Mouse (Mus musculus) limb, embryonic 13.5 days (tissue): ENCODE measurements around the gene Abhd18. TPM values are rescaled to one million over a fixed set of nuclear protein-coding genes. Genes with fewer than 3 reads are reported as not detected.
"Not testable (repeated sequence)": the region's sequence is repeated elsewhere in the genome, so short reads cannot be mapped to it uniquely, and the experiment has no call there.

Experiments
- ATAC-seq: fragments of 200-750 bp; cut with Nextera tagmentation; 2 replicates; pipeline ENCODE4 v1.8.0; 2017; ENCODE audit warnings: low read depth, moderate number of reproducible peaks, moderate TSS enrichment; ENCODE audit not compliant: low FRiP score
- H3K27ac ChIP-seq: fragments of 300-500 bp; sonication (generic); 2 replicates; pipeline ENCODE4 v1.5.1; 2015; ENCODE audit warnings: inconsistent platforms, mild to moderate bottlenecking, moderate library complexity
- H3K27me3 ChIP-seq: fragments of 300-500 bp; sonication (generic); 2 replicates; pipeline ENCODE4 v1.6.1; 2015; ENCODE audit warnings: mild to moderate bottlenecking, inconsistent platforms
- H3K36me3 ChIP-seq: fragments of 300-500 bp; sonication (generic); 2 replicates; pipeline ENCODE4 v1.6.1; 2015; ENCODE audit warnings: inconsistent platforms, mild to moderate bottlenecking, moderate library complexity
- H3K4me1 ChIP-seq: fragments of 300-500 bp; sonication (generic); 2 replicates; pipeline ENCODE4 v1.6.1; 2015; ENCODE audit warnings: inconsistent platforms
- H3K4me2 ChIP-seq: fragments of 300-500 bp; sonication (generic); replicated peaks from 2 replicates; pipeline ENCODE4 v1.6.1; 2015; ENCODE audit warnings: inconsistent platforms, mild to moderate bottlenecking, moderate library complexity
- H3K4me3 ChIP-seq: fragments of 300-500 bp; sonication (generic); 2 replicates; pipeline ENCODE4 v1.5.1; 2015; ENCODE audit warnings: moderate library complexity, mild to moderate bottlenecking, inconsistent platforms
- H3K9ac ChIP-seq: fragments of 300-500 bp; sonication (generic); 2 replicates; pipeline ENCODE4 v1.6.1; 2015; ENCODE audit warnings: mild to moderate bottlenecking, inconsistent platforms
- H3K9me3 ChIP-seq: fragments of 300-500 bp; sonication (generic); 2 replicates; pipeline ENCODE4 v1.6.1; 2016; ENCODE audit warnings: inconsistent platforms
- WGBS: fragments of 180-500 bp; shearing (Covaris S2); methylation state at CpG from one replicate; pipeline ENCODE4 v1.1.7; 2015; 5-methylcytosine and 5-hydroxymethylcytosine counted together
- polyA plus RNA-seq: library from polyadenylated mRNA; unstranded; fragments of >200 nt; fragmentation: Nextera tagmentation; extraction: Ambion mirVana; gene quantifications from 2 replicates; pipeline ENCODE4 v1.2.1, GENCODE M21; 2015

Abhd18 gene
- polyA plus RNA-seq, 1 experiment from 2014 or later, result 8.5 TPM

DNA sequence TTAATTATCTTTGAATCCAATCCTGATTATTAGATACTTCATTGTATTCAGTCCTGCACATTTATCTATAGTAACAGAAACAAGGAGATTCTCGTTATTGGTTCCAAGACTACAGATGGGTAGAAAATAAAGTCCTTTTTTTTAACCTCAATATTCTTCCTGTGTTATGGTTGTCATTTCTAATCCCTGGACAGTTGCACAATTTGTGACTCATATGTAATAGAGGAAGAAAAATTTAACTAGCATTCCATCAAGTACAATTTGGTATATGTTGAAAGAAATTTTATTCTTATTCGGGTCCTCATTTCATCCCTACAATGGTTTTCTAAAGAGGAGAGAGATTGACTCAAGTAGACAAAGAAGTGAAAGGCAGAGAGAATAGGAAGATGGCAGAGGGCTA, 1.2 kb downstream of the Abhd18 start:
- not testable (repeated sequence) for H3K4me1 ChIP-seq, H3K9me3 ChIP-seq, H3K4me3 ChIP-seq, H3K4me2 ChIP-seq, H3K36me3 ChIP-seq, ATAC-seq, H3K9ac ChIP-seq, H3K27me3 ChIP-seq, H3K27ac ChIP-seq
- 89% methylated on average over 2 of the region's 2 CpGs for WGBS

GRCm38 (mm10) chr3:40853123-40853738, 6.5 kb downstream of the Abhd18 start:
- not testable (repeated sequence) for H3K4me2 ChIP-seq, H3K36me3 ChIP-seq, H3K9me3 ChIP-seq, H3K4me3 ChIP-seq, H3K27me3 ChIP-seq, H3K4me1 ChIP-seq, H3K9ac ChIP-seq, ATAC-seq, H3K27ac ChIP-seq
- WGBS, result 90% methylated on average over 3 of the region's 3 CpGs

DNA sequence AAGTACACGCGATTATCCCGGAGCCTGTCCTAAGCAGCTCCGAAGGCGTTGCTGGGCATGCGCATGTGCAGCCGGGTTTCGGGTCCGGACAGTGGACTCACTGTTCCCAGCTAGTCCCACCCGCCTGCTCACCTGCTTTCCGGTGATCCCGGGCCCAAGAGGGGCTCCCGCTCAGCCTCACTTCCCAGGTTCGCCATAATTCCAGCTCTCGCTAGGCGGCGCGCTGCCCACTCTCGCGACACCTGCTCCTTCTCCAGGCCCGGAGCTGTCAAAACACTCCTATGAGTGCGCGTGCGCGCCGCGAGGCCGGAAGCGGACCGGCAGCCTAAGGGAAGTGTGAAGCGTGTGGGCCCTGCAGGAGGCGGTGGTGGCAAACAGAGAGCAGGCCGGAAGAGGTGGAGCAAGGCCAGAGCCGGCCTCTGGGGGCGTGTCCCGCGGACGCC, 47.1 kb downstream of the Abhd18 start:
- peak; percentile 100 for ATAC-seq
- under 1% methylated on average over 38 of the region's 38 CpGs for WGBS

DNA sequence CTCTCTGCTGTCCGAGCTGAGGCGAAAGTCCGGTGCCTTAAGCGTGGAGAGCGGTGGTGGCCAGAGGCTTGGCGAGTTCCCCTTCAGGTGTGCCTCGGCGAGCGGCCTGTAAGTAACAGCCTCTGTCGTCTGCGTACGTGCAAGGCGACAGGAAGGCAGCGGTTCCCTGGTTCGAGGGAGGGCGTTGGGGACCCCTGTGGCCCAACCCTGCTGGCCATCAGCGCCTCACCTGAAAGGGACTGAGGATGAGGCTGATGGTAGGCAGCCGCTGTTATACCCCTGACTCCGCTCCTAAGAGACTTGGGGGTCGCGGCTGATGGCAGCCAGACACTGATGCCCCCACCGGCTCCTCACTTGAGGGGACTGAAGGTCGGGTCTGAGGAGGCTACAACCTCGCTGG, 47.6 kb downstream of the Abhd18 start:
- not testable (repeated sequence) for H3K36me3 ChIP-seq, H3K4me1 ChIP-seq, ATAC-seq, H3K27ac ChIP-seq, H3K27me3 ChIP-seq, H3K9me3 ChIP-seq
- peak overlapping the region; percentile 81 for H3K4me2 ChIP-seq
- peak overlapping the region; percentile 57 for H3K4me3 ChIP-seq
- 1% methylated on average over 21 of the region's 24 CpGs for WGBS
- H3K9ac ChIP-seq, result peak overlapping the region; percentile 69

More for the DNA sequence above, 47.1 kb downstream of the Abhd18 start:
- Histone ChIP-seq H3K4me3 (peak overlapping the region; percentile 57), H3K4me2 (peak overlapping the region; percentile 81), H3K9ac (peak overlapping the region; percentile 65)
- not testable (repeated sequence) for H3K27ac ChIP-seq, H3K27me3 ChIP-seq, H3K4me1 ChIP-seq, H3K36me3 ChIP-seq, H3K9me3 ChIP-seq

- H3K27ac ChIP-seq, H3K9ac ChIP-seq, H3K27me3 ChIP-seq, H3K36me3 ChIP-seq, ATAC-seq, H3K4me2 ChIP-seq, H3K9me3 ChIP-seq, H3K4me3 ChIP-seq, H3K4me1 ChIP-seq: not testable (repeated sequence)
- WGBS, result 93% methylated on average over 5 of the region's 10 CpGs
Observed at GRCm38 (mm10) chr3:40902443-40902842, 55.7 kb downstream of the Abhd18 start, which contains the start of gene 1700034I23Rik. 1700034I23Rik (minus strand) TSS chr3:40902543.

DNA sequence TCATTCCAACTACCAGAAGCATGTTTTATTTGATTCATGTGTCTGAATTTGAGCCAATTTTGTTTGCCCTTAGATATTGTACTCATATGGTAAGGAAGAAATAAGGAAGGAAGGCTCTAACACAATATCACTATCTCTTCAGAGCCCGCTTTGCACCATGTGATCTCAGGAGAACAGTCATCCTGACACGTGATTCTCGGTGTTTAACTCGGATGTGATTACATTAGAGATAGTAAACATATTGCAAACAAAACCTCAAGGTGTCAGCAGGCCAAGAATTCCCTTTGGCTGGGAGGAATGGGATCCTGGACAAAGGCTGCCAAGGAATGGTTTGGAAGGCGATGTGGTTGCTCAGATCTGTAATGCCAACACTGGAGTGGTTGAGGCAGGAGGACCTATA, 91.4 kb downstream of the Abhd18 start:
- H3K4me1 ChIP-seq, result no peaks in the 10 kb centered on the region
- no peak overlapping the region for H3K27ac ChIP-seq
- peaks cover 12% of the 10 kb centered on the region for H3K36me3 ChIP-seq
- H3K27me3 ChIP-seq, result no peaks in the 10 kb centered on the region
- ATAC-seq, result no peak
- no peaks in the 10 kb centered on the region for H3K9me3 ChIP-seq
- 82% methylated on average over 5 of the region's 5 CpGs for WGBS
- no peak overlapping the region for H3K4me2 ChIP-seq
- no peak overlapping the region for H3K9ac ChIP-seq
- H3K4me3 ChIP-seq, result no peak overlapping the region

GRCm38 (mm10) chr3:40938592-40938991, 91.8 kb downstream of the Abhd18 start:
- ATAC-seq, result no peak
- peaks cover 9% of the 10 kb centered on the region for H3K36me3 ChIP-seq
- no peaks in the 10 kb centered on the region for H3K9me3 ChIP-seq
- H3K4me3 ChIP-seq, result no peak overlapping the region
- 92% methylated on average over 4 of the region's 4 CpGs for WGBS
- H3K4me1 ChIP-seq, result no peaks in the 10 kb centered on the region
- no peak overlapping the region for H3K9ac ChIP-seq
- no peak overlapping the region for H3K4me2 ChIP-seq
- H3K27me3 ChIP-seq, result no peaks in the 10 kb centered on the region
- no peak overlapping the region for H3K27ac ChIP-seq

- Histone ChIP-seq H3K27me3 (no peaks in the 10 kb centered on the region), H3K4me1 (no peaks in the 10 kb centered on the region), H3K9ac (no peak overlapping the region), H3K4me3 (no peak overlapping the region), H3K36me3 (peaks cover 5% of the 10 kb centered on the region), H3K4me2 (no peak overlapping the region), H3K27ac (no peak overlapping the region), H3K9me3 (no peaks in the 10 kb centered on the region)
- no peak for ATAC-seq
Observed at GRCm38 (mm10) chr3:40939019-40939418, 92.2 kb downstream of the Abhd18 start.

DNA sequence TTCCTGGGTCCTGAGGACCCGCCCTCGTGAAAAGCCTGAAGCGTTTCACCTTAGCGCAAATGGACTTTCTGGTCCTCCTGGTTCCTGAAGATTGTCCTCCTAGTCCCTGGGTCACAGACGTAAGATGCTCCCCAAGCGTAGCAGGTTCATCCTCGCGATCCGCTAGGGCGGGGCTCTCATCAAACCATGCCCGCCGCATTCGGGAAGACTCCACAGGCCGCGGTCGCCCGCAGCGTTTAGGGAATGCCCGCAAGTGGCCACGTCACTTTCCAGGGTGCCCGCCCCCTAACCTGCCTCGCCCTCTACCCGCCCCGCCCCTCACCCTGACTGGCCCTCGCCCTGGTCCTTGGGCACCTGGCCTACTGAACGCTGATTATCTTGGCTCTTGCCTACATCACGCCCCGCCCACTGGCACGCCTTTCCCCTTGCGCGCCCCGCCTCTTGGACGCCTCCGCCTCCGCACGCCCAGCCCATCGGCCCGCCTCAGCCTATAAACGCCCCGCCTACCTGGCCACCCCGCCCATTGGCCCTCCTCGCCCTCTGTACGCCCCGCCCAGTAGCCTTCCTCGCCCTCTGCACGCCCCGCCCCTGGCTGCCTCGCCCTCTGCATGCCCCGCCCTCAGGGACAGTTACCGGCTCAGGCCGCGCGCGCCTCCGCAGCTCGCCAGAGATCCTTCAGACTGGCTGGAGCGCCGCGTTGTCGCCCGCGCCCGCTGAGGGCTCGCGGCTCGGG, 102.6 kb downstream of the Abhd18 start, which contains the start of gene Larp1b:
TSS of gene Larp1b (plus strand) at position 659 of the 733 bp plus-strand sequence.
- H3K36me3 ChIP-seq, result no peaks in the 10 kb centered on the region
- H3K27me3 ChIP-seq, result peaks cover 43% of the 10 kb centered on the region
- peaks cover 12% of the 10 kb centered on the region; the same call in 1 of the 2 replicates for H3K4me1 ChIP-seq
- WGBS, result 1% methylated on average over 64 of the region's 66 CpGs
- peak within 1 kb of the TSS; percentile 74 for H3K4me3 ChIP-seq
- no peaks in the 10 kb centered on the region for H3K9me3 ChIP-seq
- H3K9ac ChIP-seq, result peak within 1 kb of the TSS; percentile 72
- 0 out of 2 replicates have a peak within 1 kb of the TSS, but pooled peaks have one; percentile 28 for H3K27ac ChIP-seq
- H3K4me2 ChIP-seq, result peak within 1 kb of the TSS; percentile 99
- peak; percentile 97 for ATAC-seq

DNA sequence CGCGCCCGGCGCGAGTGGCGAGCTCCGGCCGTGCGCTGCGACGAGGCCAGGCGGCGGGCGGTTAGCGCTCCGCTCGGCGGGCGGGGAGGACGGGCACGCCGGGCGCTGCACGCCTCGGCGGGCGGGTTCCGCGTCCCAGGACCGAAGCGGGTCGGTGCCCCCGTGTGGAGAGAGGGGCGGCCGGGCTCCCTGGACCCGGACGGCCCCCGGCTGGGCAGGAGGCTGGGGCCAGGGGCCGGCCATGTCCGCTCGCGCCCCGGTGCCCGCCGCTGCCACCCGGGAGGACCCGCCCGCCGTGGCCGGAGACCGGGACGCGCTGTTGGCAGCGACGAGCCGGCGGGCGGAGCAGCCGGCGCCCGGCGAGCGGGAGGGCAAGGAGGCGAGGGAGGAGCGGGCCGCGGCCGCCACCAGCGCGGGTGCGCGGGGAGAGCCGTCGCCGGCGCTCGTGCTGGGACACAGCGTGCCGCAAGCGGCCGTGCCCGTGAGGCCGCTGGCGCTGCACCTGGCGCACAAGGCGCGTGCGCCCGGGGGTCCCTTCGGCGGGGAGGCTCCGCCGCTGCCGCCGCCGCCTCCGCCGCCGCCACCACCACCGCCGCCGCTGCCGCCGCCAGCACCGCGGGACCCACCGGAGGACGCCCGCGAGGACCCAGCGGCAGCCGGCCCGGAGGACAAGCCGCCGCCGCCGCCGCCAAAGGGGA, 103.3 kb downstream of the Abhd18 start:
- Histone ChIP-seq H3K27me3 (peaks cover 43% of the 10 kb centered on the region), H3K36me3 (no peaks in the 10 kb centered on the region), H3K27ac (0 out of 2 replicates have a peak overlapping the region, but pooled peaks have one; percentile 28), H3K9ac (peak overlapping the region; percentile 72), H3K9me3 (no peaks in the 10 kb centered on the region), H3K4me2 (peak overlapping the region; percentile 99), H3K4me3 (peak overlapping the region; percentile 74), H3K4me1 (peaks cover 12% of the 10 kb centered on the region; the same call in 1 of the 2 replicates)
- under 1% methylated on average over 64 of the region's 118 CpGs for WGBS
- ATAC-seq, result peak; percentile 1

DNA sequence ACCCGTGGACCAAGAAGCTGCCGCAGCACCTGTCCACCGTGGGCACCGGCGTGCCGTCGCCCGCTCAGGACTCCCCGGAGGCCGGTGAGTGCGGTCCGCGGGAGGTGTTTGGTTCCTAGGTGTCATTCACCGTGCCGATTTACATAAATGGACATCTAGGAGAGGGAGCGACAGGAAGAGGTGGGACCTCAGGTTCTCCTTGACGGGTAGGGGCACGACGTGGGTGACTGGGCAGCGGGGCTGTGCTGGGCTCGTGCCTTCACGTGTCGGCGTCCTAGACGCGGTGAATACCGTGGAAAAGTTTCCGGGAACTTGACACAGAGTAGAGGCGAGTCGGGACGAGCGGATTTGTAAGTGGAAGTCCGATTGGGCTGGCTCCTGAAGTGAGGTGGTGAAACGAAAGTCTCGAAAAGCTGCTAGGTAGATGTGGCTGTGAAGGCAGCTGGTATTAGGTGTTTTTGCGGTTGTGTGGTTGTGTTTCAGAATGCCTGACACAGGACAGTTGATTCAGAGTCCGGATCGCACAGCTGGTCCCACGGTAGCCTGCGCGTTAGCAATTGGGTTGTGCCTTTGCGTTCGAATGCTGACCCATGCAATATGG, 103.9 kb downstream of the Abhd18 start:
- peaks cover 12% of the 10 kb centered on the region; the same call in 1 of the 2 replicates for H3K4me1 ChIP-seq
- no peaks in the 10 kb centered on the region for H3K36me3 ChIP-seq
- WGBS, result under 1% methylated on average over 43 of the region's 43 CpGs
- peaks cover 43% of the 10 kb centered on the region for H3K27me3 ChIP-seq
- H3K27ac ChIP-seq, result no peak overlapping the region
- H3K9ac ChIP-seq, result peak overlapping the region; percentile 72
- peak overlapping the region; percentile 99 for H3K4me2 ChIP-seq
- H3K4me3 ChIP-seq, result peak overlapping the region; percentile 74
- no peak for ATAC-seq
- H3K9me3 ChIP-seq, result no peaks in the 10 kb centered on the region

- Histone ChIP-seq H3K36me3 (no peaks in the 10 kb centered on the region), H3K4me3 (peak overlapping the region; percentile 74), H3K9ac (no peak overlapping the region), H3K9me3 (no peaks in the 10 kb centered on the region), H3K27me3 (peaks cover 43% of the 10 kb centered on the region), H3K4me1 (peaks cover 12% of the 10 kb centered on the region; the same call in 1 of the 2 replicates), H3K4me2 (peak overlapping the region; percentile 99), H3K27ac (no peak overlapping the region)
- 15% methylated on average over 7 of the region's 7 CpGs for WGBS
- no peak for ATAC-seq
Observed at GRCm38 (mm10) chr3:40951365-40951764, 104.6 kb downstream of the Abhd18 start.
